Mouse (Mus musculus) bone marrow, adult 2 months (tissue): ENCODE results near the gene Slc36a2.

ENCODE experiments used
- CTCF ChIP-seq: fragments of 200-500 bp; IDR thresholded peaks from 2 replicates; pipeline ENCODE4 v1.5.1; 2011; ENCODE audit warnings: low read length, control low read depth; ENCODE audit not compliant: control insufficient read depth, insufficient read depth
- POLR2A ChIP-seq: fragments of 200-500 bp; IDR thresholded peaks from 2 replicates; pipeline ENCODE4 v1.6.1; 2011; ENCODE audit warnings: low read depth, mild to moderate bottlenecking, control low read depth, low read length, borderline replicate concordance; ENCODE audit not compliant: control insufficient read depth

DNA sequence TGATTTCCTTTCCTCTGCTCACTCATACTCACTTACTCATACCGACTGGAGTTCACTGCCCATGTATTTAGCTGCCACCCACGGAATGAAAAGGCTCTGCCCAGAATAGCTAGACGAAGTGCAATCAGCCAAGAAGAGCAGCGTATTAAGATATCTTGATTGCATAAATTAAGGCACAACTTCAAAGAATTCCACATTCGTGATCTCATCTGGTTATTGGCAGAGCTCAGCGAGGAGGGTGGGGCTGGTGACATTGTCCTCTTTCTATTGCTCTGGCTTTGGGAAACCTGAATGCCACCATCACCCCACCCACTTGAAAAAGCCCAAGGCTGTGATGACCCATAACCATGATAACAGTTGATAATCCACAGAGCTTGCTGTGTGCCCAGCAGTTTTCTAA is 56.9 kb downstream of the Slc36a2 start:
- TF ChIP-seq POLR2A (no peak), CTCF (no peak)
